Mouse (Mus musculus) heart, embryonic 11.5 days (tissue): ENCODE results near the gene Necab2. TPM values are rescaled to one million over a fixed set of nuclear protein-coding genes. Genes with fewer than 3 reads are reported as not detected.
A peak's percentile ranks its signal among the peaks of the same experiment; 100 is the strongest.

Experiments used
- ATAC-seq: fragments of 200-750 bp; cut with Nextera tagmentation; replicated peaks from 2 replicates; pipeline ENCODE4 v1.8.0; 2017; ENCODE audit warnings: moderate library complexity; ENCODE audit not compliant: insufficient number of reproducible peaks, low FRiP score, low TSS enrichment
- H3K27ac ChIP-seq: fragments of 300-500 bp; sonication (generic); 2 replicates; pipeline ENCODE4 v1.5.1; 2014; ENCODE audit warnings: mild to moderate bottlenecking, low read depth, low read length
- H3K27me3 ChIP-seq: fragments of 300-500 bp; sonication (generic); 2 replicates; pipeline ENCODE4 v1.6.1; 2014; ENCODE audit warnings: mild to moderate bottlenecking, low read length, mixed read lengths; ENCODE audit not compliant: control insufficient read depth, insufficient read depth
- H3K36me3 ChIP-seq: fragments of 300-500 bp; sonication (generic); 2 replicates; pipeline ENCODE4 v1.6.1; 2014; ENCODE audit warnings: mild to moderate bottlenecking, low read length, moderate library complexity, mixed read lengths; ENCODE audit not compliant: control insufficient read depth, insufficient read depth
- H3K4me1 ChIP-seq: fragments of 300-500 bp; sonication (generic); 2 replicates; pipeline ENCODE4 v1.6.1; 2014; ENCODE audit warnings: low read length; ENCODE audit not compliant: control insufficient read depth, insufficient read depth
- H3K4me2 ChIP-seq: fragments of 300-500 bp; sonication (generic); 2 replicates; pipeline ENCODE4 v1.6.1; 2014; ENCODE audit warnings: mild to moderate bottlenecking, moderate library complexity
- H3K4me3 ChIP-seq: fragments of 300-500 bp; sonication (generic); 2 replicates; pipeline ENCODE4 v1.5.1; 2014; ENCODE audit warnings: low read depth, low read length
- H3K9ac ChIP-seq: fragments of 300-500 bp; sonication (generic); 2 replicates; pipeline ENCODE4 v1.6.1; 2014; ENCODE audit warnings: mild to moderate bottlenecking, low read depth, low read length, moderate library complexity
- H3K9me3 ChIP-seq: fragments of 300-500 bp; sonication (generic); replicated peaks from 2 replicates; pipeline ENCODE4 v1.6.1; 2016; ENCODE audit warnings: low read length; ENCODE audit not compliant: control insufficient read depth
- WGBS: fragments of 180-500 bp; shearing (Covaris S2); extraction: QIAGEN DNeasy Blood & Tissue Kit; methylation state at CpG from one replicate; pipeline ENCODE4 v1.1.7; 2014; ENCODE audit not compliant: insufficient replicate concordance; 5-methylcytosine and 5-hydroxymethylcytosine counted together
- polyA plus RNA-seq: library from polyadenylated mRNA; unstranded; fragments of >200 nt; fragmentation: Nextera tagmentation; extraction: Ambion mirVana; gene quantifications from 2 replicates; pipeline ENCODE4 v1.2.1, GENCODE M21; 2014

Necab2 gene
- polyA plus RNA-seq, 1 experiment from 2014 or later, result 1.4 TPM

- H3K4me1 ChIP-seq, result no peaks in the 10 kb centered on the region; the same call in 1 of the 2 replicates
- 53% methylated on average over 10 of the region's 10 CpGs for WGBS
Measured at GRCm38 (mm10) chr8:119412037-119412734, 34.3 kb upstream of the Necab2 start.

GRCm38 (mm10) chr8:119412735-119413498 is 33.6 kb upstream of the Necab2 start:
- Histone ChIP-seq H3K4me1 (no peaks in the 10 kb centered on the region; the same call in 1 of the 2 replicates), H3K4me3 (peak overlapping the region; percentile 30), H3K27ac (no peak overlapping the region), H3K36me3 (peaks cover 10% of the 10 kb centered on the region; the same call in 1 of the 2 replicates), H3K9ac (peak overlapping the region; percentile 64), H3K4me2 (peak overlapping the region; percentile 72), H3K27me3 (peaks cover 13% of the 10 kb centered on the region), H3K9me3 (no peaks in the 10 kb centered on the region)
- peak; percentile 19; the same call in 1 of the 2 replicates for ATAC-seq
- 11% methylated on average over 18 of the region's 18 CpGs for WGBS

More at GRCm38 (mm10) chr8:119412037-119412734, 34.3 kb upstream of the Necab2 start:
- Histone ChIP-seq H3K36me3 (peaks cover 10% of the 10 kb centered on the region; the same call in 1 of the 2 replicates), H3K4me2 (no peak overlapping the region), H3K9me3 (no peaks in the 10 kb centered on the region), H3K4me3 (no peak overlapping the region), H3K9ac (no peak overlapping the region), H3K27ac (no peak overlapping the region), H3K27me3 (peaks cover 13% of the 10 kb centered on the region)
- no peak for ATAC-seq

GRCm38 (mm10) chr8:119413605-119414004 is 32.9 kb upstream of the Necab2 start:
- no peak overlapping the region for H3K9ac ChIP-seq

GRCm38 (mm10) chr8:119420318-119420717 is 26.2 kb upstream of the Necab2 start:
- WGBS, result 62% methylated on average over 7 of the region's 7 CpGs
- peaks cover 9% of the 10 kb centered on the region for H3K4me1 ChIP-seq
- no peak overlapping the region for H3K4me2 ChIP-seq
- no peaks in the 10 kb centered on the region for H3K9me3 ChIP-seq
- peaks cover 14% of the 10 kb centered on the region for H3K27me3 ChIP-seq
- H3K36me3 ChIP-seq, result no peaks in the 10 kb centered on the region
- H3K27ac ChIP-seq, result no peak overlapping the region
- ATAC-seq, result no peak
- no peak overlapping the region for H3K9ac ChIP-seq
- no peak overlapping the region for H3K4me3 ChIP-seq

More at GRCm38 (mm10) chr8:119413605-119414004, 32.9 kb upstream of the Necab2 start:
- Histone ChIP-seq H3K4me1 (no peaks in the 10 kb centered on the region; the same call in 1 of the 2 replicates), H3K9me3 (no peaks in the 10 kb centered on the region), H3K4me2 (no peak overlapping the region), H3K27ac (no peak overlapping the region), H3K4me3 (no peak overlapping the region), H3K36me3 (peaks cover 10% of the 10 kb centered on the region; the same call in 1 of the 2 replicates), H3K27me3 (peaks cover 13% of the 10 kb centered on the region)
- WGBS, result 79% methylated on average over 10 of the region's 10 CpGs
- ATAC-seq, result no peak

GRCm38 (mm10) chr8:119421603-119422122 is 24.9 kb upstream of the Necab2 start:
- WGBS, result 46% methylated on average over 9 of the region's 9 CpGs

GRCm38 (mm10) chr8:119422123-119422711 is 24.3 kb upstream of the Necab2 start:
- no peak for ATAC-seq
- no peak overlapping the region for H3K27ac ChIP-seq

More at GRCm38 (mm10) chr8:119421603-119422122, 24.9 kb upstream of the Necab2 start:
- ATAC-seq, result no peak
- H3K4me1 ChIP-seq, result peaks cover 9% of the 10 kb centered on the region
- no peak overlapping the region for H3K4me3 ChIP-seq
- no peaks in the 10 kb centered on the region for H3K9me3 ChIP-seq
- no peak overlapping the region for H3K9ac ChIP-seq
- H3K36me3 ChIP-seq, result no peaks in the 10 kb centered on the region
- H3K27ac ChIP-seq, result no peak overlapping the region
- no peak overlapping the region for H3K4me2 ChIP-seq
- H3K27me3 ChIP-seq, result peaks cover 7% of the 10 kb centered on the region; the same call in 1 of the 2 replicates

GRCm38 (mm10) chr8:119423631-119424141 is 22.8 kb upstream of the Necab2 start:
- H3K9ac ChIP-seq, result no peak overlapping the region
- H3K4me2 ChIP-seq, result no peak overlapping the region
- H3K27me3 ChIP-seq, result peaks cover 7% of the 10 kb centered on the region; the same call in 1 of the 2 replicates
- H3K36me3 ChIP-seq, result no peaks in the 10 kb centered on the region
- H3K27ac ChIP-seq, result 0 out of 2 replicates have a peak overlapping the region, but pooled peaks have one; percentile 22
- H3K9me3 ChIP-seq, result no peaks in the 10 kb centered on the region
- H3K4me1 ChIP-seq, result peaks cover 9% of the 10 kb centered on the region
- no peak overlapping the region for H3K4me3 ChIP-seq
- ATAC-seq, result no peak
- WGBS, result 49% methylated on average over 9 of the region's 9 CpGs

More at GRCm38 (mm10) chr8:119422123-119422711, 24.3 kb upstream of the Necab2 start:
- Histone ChIP-seq H3K4me2 (no peak overlapping the region), H3K27me3 (peaks cover 7% of the 10 kb centered on the region; the same call in 1 of the 2 replicates), H3K9ac (no peak overlapping the region), H3K4me1 (peaks cover 9% of the 10 kb centered on the region), H3K9me3 (no peaks in the 10 kb centered on the region), H3K36me3 (no peaks in the 10 kb centered on the region), H3K4me3 (no peak overlapping the region)
- 54% methylated on average over 9 of the region's 9 CpGs for WGBS
